Mouse (Mus musculus) cerebellum, adult 11 months (tissue): ENCODE measurements at regions not wholly inside any gene's neighbourhood (a gene's known extent, or its start where the extent isn't known, plus 50 kb on each side); places are given as distances from the start of the nearest gene placed in this dataset.
"Not testable (repeated sequence)": the region's sequence is repeated elsewhere in the genome, so short reads cannot be mapped to it uniquely, and the experiment has no call there.

Experiments used
- DNase-seq: peaks from one replicate; pipeline ENCODE4 v3.0.0; 2022

DNA sequence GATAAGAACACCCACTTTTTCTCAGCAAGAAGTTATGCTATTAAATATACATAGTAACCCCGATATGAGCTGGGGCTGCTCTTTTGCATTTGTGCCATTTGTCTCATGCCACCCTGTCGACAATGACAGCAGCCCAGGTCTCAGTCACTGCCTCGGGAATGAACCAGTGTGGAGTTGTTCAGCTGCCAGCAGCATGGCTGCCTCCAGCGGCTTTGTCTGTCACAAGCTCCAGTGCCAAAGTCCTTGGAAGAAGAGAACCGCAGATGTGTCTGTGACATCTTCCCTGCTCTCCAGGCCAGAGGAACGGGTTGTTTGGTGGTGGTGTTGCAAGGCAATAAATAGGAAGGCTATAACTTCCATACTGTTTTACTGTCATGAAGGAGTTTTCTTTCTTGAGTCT, 130.7 kb downstream of the Cep170 start:
- DNase-seq: peak; percentile 11

DNA sequence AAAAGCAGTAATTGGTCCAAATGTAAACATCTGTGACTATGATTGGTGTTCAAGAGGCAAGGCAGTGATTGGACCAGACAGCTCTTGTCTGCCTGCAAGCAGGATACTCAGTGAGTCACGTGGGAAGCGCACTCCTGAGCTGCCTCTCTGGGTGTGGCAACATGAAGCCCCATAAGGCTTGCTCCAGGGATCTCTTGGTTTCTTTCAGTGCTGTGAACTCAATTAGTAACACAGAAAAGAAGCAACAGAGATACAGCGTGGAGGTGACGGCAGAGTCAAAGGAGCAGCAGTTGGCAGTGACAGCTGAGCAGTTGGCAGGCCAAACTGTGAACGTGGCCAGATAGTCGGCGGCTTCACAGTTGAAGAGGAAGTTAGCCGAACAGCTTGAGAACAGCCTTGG, 131.9 kb downstream of the Cep170 start:
- peak; percentile 66 for DNase-seq

DNA sequence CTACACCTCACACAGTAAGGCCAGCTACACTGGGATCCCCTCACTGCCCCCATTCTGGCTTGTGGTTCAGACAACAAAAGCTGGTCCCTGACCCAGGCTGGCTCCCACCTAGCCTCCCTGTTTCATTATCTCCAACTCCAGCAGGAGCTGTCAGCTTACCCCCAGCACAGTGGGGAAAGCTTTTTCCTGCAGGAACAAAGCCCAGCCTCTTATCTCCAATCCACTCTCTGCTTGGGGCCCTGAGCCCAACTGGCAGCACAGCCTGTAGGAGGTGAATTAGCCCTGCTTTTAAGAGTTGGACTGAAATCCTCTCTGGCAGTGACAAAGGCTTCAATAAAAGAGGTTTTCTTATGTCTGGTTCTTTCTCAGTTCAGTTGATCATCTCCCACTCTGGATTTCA, 138.7 kb downstream of the Cep170 start:
- no peak for DNase-seq

DNA sequence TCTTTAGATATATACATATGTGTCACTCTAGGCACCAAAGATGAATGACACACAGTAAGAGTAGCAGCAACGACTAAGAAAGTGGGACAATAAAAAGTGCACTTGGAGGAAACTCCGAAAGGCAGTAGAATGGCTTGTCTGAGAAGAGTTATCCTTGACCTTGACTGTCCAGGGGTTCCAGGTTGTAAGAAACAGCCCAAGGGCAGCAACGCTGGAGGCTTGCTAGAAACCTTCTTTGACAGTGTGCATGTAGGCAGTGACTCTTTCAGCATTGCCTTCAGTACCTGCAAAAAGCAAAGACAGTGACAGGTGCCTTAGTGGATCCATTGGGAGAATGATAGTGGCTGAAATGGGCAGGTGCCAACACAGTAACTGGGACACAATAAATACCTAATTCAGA, 142.8 kb downstream of the Cep170 start:
- DNase-seq: no peak

DNA sequence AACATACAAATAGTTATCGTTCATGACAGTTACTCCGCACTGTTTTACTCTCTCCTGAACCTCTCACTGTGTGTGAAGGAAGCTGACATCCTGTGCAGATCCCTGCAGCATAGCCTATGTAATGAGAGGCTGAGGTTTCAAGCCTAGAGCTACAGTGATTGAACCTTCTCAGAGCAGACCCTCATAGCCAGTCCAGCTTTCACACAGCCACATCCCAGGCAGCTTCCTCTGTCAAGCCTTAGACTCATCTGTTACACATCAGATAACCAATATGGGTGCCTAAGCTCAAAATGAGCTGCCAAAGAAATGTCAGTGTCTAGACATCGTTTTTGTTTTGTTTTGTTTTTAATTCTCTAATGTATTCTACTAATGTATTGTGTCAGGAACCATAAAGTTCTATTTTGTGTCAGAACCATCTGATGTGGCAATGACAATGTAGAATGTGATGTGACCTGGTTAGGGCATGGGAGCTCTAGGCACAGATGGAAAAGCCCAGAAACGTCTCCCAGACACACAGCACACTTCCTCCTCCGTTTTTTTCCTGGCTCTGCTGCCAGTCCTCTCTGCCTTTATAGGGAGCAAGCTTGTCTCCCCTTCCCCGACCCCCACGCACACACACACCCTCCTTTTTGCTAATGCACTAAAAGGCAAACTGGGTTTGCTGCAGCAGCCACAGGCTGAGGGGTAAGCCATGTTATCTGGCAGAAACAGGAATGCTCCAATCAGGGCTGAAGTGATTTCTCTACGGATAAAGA, 146.1 kb downstream of the Cep170 start:
- no peak for DNase-seq

DNA sequence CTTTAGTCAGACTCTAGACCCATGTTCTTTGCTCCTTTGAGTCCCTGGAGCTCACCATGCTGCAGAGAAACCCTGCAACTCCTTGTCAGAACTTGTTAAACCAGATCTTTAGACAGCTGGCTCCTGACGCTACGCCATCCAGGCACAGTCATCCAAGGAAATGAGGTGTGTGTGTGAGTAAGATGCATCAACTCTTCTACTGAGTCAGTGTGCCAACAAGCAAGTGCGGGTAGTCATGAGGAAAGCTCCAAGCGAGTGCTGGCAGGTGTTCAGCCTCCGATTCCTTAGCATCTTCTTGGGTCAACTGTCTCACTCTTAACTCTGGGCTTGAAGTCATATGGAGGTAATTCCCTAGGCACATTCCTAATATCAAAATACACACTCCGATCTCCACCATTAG, 153.6 kb downstream of the Cep170 start:
- DNase-seq: no peak

DNA sequence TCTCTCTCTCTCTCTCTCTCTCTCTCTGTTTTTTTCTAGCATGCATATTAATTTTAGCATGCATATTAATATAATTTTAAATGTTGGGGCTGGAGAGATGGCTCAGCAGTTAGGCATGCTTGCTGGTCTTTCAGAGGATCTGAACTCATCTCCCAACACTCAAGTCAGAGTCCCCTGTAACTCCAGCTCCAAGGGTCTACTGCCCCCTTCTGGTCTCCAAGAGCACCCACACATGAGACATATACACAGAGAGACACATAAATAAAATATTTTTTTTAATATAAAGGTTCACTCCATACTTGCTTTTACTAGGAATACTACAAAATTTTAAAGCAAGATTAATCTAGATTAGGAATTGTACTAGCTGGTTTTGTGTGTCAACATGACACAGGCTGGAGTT, 155.2 kb downstream of the Cep170 start:
- no peak for DNase-seq

DNA sequence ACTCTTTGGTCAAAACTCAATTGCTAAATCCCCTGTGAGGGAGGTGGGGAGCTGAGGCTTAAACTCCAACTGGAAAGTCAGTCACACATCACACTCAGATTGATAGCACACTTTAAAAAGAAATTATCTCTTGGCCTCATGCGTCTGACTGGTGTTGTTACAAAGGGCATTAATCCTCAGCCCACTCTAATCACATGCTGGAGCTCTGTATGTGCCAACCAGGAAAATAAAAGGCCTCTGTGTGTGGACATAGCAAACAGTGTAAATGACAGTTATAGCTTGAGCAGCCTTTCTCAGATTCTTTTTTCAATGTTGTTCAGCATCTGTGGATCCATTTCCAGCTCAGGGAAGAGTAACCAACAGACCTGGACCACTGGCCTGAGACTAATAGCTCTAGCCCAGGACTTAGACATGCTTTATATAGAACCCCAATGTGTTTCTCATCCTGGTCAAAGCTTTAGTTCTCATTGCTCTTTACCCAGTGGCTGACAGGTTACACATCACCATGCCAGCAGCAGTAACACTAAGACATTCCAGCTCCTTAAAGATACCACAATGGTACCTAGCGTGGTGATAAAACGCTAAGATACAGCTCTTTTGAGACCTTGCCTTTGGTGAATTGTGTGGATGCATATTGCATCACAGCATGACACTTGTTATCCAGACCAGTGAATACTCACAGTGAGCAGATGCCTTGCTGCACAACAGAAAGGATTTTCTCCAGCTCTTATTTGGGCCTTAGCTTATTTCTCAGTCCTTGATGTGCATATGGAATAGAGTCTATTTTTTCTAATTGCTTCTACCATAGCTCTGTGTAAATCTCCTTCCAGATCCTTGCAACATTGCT, 158.2 kb downstream of the Cep170 start:
- peak; percentile 20 for DNase-seq

DNA sequence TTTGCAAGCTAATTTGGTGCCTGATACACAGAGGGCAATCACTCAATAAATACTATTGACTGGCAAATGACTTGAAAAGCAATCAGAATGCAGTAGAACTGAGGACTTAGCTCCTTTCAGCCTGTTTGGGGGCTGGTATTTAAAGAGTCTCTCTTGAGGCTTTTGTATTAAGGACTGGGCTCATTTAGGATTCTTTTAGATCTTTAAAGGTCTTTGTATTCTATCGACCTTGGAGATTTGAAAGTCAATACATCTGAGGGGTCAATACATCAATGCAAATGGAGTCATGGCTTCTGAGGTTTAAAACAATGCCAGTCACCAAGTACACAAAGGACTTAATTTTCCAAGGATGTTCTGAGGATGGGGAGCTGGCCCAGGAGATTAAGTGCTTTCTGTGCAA, 169.6 kb downstream of the Cep170 start:
- DNase-seq: no peak

DNA sequence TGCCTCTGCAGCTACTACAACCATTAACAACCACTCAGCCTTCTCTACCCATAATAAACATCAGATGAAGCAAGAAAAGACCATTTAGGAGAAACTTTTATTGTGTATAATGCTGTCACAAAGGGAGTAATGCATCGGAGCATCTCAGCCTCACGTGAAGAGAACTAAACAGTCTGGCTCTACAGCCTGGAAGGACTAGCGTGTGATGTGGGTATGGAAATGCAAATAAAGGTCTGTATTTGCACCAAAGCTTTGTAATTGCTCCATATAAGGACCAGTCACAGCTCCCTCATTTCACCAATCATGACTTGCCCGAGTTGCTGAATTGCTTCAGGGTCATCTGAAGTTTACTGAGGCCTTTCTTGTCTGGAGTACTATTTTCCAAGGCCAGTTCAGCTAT, 190.7 kb downstream of the Cep170 start:
- DNase-seq: no peak

DNA sequence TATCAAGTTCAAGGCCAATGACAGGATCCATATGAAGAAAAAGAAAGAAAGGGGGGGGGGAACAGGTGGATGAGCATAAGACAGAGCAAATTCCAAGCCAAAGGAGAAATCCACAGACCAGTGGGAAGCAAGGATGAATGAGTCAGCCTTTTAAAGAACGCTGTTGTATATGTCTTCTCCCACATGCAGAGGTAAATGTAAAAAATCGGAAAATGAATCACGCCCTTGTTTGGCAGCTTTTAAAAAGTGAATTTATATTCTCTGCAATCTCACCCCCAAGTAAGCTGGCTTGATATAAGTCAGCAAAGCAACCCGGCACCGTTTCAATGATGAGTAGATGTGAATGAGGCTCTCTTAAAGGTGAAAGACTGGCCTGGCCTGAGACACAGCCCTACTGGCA, 191.7 kb downstream of the Cep170 start:
- DNase-seq: no peak

DNA sequence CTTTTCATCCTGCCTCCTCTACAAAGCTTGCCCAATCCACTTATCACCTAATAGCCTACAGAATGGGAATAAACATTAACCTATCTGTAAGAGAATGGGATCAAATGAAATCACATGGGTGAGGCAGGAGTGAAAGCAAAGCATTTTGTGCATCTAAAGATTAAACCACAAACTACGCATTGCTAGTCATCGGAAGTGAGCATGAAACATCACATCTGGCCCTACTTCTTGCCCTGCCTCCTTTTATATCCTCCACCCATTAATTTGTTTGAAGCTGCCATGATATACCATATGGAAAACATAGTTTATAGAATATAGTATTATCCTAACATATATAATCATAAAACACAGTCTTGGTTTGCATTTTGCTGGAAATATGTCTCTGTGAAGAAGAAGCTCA, 192.6 kb downstream of the Cep170 start:
- DNase-seq: no peak

DNA sequence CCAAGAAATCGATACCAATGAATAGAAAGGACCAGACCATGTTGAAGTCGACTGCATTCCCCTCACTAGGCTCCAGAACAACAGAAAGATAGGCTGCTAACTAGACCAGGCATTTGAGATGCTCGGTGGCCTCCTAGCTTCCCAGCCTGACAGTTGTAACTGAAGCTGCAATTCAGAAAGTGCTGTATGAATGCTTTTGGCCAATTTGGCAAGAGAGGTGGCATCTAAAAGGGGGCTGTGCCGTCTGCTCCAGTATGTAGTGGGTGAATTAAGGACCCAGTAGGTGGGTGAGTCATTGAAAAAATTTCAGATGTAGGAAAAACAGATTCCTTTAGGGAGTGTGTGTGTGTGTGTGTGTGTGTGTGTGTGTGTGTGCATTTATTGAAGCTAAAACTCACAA, 195.0 kb downstream of the Cep170 start:
- no peak for DNase-seq

DNA sequence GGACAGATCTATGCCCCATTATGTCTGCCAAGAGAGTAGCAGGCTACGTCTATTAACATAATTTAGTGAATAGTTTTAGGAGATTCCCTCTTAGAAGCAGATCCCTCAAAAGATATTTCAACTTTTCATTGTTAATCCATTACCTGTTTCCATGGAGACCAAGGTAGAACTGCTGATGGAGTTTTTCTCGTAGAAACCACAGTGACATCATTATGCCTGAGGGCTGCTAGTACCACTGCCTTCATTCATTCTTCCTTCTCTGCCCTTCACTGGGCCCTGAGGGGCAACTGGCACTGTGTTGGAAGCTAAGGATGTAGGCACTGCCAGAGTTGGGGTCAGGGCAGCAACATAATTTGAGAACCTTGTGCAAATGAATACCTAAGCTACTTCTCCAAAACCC, 198.2 kb downstream of the Cep170 start:
- DNase-seq: no peak

DNA sequence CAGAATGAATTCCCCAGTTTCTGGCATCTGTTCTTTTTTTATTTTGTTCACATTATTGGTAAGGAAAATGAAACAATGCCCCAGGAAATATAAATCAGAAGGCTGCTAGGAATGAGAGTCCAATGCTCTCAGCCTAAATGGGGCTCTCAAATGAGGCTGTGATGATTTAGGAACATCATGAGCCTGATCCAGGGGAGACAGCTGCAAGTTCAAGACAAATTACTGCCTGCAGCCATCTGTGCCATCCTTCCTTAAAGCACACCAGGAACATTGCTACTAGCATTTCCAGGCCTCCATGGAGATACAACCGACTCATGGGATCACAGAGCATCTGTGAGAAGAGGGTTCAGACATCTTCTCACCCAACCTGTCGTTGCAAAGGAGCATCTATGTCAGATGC, 219.6 kb downstream of the Cep170 start:
- no peak for DNase-seq

DNA sequence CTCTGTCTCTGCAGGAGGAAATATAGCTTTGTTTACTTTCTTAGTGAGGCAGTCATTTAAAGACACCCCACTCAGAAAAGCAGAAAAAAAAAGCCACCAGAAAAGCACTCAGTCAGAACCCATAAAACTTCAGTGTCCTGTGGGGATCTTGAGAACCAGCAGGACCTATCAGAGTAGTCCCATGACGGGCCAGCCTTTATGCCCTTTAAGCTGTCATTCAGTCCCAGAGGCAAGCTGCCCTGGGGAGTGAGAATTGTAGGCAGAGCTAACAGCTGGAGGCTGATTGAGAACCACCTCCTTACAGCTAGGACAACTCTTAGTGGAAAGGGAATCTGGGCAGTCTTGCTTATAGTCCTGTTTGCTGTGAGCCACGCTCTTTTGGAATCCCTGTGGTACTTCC, 225.7 kb downstream of the Cep170 start:
- no peak for DNase-seq

DNA sequence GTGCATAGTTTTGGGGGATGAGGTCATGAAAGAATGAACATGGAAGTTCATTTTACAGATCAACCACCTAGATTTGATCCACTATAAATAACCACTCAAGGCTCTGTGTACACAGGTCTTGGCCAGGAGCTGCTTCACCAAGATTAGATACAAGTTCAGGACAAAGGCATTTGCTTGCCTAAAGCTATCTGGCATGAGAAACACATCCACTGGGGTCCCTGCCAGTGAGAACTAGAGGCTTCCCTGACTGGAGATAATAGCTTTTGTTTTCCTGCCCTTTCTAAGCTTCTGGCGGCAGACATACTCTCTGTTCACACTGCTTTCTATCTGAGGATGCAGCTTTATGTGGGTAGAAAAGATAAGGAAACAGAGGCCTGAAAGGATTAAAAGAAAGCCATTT, 240.2 kb downstream of the Cep170 start:
- DNase-seq: no peak

DNA sequence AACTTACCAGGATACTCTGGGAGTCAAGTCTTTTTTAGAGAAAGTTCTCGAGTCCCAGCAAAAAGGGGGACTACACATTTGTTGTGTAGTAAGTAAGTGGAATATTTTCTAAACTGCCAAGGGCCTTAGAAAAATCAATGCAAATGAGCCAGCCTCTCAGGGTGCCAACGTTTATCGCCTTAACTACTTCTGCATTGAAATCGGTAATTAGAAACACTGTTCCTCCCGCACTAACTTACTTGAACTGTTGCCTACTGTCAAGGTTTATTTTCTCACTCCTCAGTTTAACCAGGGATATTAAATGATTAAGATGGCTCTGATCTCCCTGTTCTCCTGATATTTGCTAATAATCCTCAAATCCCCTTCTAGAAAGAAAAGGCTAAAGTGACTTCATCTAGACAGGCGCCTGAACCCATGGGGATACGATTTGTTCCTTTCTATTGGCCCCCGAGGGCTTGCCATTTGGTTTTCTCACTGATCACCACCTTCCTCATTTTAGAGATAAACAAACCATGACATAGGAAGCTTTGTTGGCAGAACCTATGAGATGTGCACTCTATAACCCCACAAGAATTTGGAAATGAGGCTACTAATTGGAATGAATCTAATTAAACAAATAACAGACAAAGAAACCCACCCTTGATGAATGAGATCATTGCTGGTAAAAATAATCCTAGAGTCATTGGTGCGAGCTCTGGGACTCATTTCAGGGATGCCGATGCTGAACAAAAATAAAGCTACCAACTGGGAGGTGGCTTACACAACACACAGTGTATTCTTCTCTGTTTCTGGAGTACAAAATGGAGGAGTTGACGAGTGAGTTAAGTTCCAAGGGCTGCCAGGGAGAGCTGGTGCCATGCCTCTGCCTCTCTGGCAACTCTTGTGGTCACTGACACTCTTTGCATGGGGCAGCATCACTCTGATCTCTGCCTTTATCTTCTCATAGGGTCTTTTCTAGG, 255.1 kb downstream of the Cep170 start:
- no peak for DNase-seq

DNA sequence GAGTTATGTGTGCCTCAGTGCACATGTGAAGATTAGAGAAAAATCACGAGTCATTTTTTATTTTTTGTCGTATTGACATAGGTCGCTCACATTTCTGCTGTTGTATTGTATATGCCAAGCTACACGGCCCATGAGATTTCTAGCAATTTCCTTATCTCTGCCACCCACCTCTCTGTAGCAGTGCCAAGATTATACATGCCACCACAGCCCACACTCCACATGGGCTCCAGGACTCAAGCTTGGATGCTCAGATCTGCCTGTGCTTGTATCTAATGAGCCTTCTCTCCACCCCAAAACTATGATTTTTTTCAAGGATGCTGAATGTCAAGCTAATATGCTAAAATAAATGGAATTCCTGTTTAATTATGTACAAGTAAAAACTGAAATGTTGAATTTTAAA, 259.3 kb upstream of the Pld5 start:
- DNase-seq: no peak

DNA sequence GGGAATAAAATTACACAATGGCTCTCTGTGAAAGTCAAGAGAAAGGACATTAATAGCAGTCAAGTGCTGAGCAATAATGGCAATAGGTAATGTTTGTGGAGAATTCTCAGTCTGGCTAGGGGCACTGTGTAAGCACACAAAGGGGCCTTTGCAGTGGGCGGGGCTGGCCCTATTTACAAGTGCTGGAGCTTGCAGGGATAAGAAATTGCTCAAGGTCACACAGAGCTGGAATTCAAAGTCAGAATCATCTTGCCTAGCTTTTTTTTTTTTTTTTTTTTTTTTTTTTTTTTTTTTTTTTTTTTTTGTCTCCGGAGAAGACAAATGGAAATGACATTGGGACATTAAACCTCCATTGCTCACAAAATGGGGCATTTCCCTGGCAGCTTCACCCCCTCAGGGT, 253.9 kb upstream of the Pld5 start:
- no peak for DNase-seq

DNA sequence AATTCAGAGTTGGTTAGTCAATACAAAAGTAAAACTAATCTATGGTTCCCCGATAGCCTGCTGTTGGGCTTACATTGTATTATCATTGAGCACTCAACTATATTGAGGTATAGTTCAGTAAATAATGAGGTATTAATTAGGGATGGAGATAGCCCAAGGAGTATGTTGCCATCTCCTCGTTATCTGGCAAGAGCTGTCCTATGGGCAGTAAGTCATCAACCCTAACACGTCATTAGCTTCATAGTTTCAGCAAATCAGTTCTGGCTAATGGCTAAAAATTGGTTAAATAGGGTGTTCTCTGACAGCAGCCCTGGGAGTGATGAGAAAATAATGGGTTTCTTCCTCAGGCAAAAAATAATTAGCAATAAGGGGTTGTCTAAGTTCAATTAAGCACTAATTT, 236.4 kb upstream of the Pld5 start:
- DNase-seq: no peak

DNA sequence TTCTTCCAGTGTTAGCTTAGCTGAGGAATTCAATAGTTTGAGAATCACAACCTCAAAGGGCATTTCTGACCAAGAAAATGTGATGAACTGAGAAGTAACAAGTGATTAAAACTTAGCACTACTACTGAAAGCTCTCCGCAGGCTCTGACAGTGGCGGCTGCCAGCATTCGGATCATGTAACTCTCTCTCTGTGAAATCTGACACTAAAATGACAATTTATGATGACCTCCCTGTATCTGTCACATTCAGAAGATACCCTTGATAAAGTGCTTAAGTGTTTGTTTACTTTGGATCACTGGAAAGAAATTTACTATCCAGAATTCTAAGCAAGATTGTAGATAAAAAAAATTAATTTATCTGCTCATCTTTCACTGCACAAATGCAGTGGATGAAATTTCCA, 230.3 kb upstream of the Pld5 start:
- no peak for DNase-seq

DNA sequence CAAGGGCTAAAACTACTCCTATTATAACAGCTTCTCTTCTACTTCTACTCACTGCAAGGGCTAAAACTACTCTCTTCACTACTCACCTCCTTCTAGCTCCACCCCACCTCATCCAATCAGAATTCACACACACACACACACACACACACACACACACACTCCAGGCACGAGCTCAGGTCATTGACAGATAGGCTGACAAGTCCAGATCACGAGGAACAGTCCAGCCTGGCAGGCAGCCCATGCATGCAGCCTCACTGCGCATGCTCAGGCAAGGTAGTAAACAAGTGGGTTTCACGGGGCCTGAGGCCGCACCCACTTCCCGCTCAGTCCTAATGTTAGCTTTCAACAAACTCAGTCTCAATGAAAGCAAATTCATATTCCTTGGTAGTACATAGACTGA, 229.6 kb upstream of the Pld5 start:
- not testable (repeated sequence) for DNase-seq
